27 mouse cellular contexts compared by ENCODE assay signal in genomic region chr6:92849208-92849607, GRCm38 (mm10). TPM values are rescaled to one million over a fixed set of nuclear protein-coding genes. Genes with fewer than 3 reads are reported as not detected.
DNase-seq lines count a peak whose midpoint lies in the region; ATAC-seq and TF ChIP-seq lines count a peak whose summit lies in the region.
"Had no signal": no experiment of that assay in that cellular context is flagged by ENCODE, and none has a peak within 500 bp of the region (broad histone marks: within the 10 kb centered on the region; RNA-seq: fewer than 3 reads in every experiment).

No protein-coding gene starts in this region.

- TF ChIP-seq POLR2A in testis, adult 2 months (IDR thresholded peaks at IDR 0.05; ENCODE audit: control insufficient read depth, low read depth, low read length) = no peak

- no peak overlapping the region for H3K4me3 ChIP-seq in hindbrain, postnatal 0 days (ENCODE audit: low read length)
- H3K4me3 ChIP-seq in hindbrain, embryonic 10.5 days = no peak overlapping the region
- no peak overlapping the region for H3K4me3 ChIP-seq in testis, adult 2 months (ENCODE audit: control insufficient read depth, low read depth, low read length)
- H3K4me3 ChIP-seq: embryonic facial prominence, embryonic 10.5 days; forebrain, embryonic 15.5 days; hindbrain, embryonic 12.5 days; midbrain, embryonic 13.5 days; neural tube, embryonic 12.5 days had no signal

- H3K36me3 ChIP-seq in hindbrain, postnatal 0 days (ENCODE audit: insufficient read depth, low read length) = no peaks in the 10 kb centered on the region
- no peaks in the 10 kb centered on the region for H3K36me3 ChIP-seq in hindbrain, embryonic 10.5 days
- H3K36me3 ChIP-seq in testis, adult 2 months (ENCODE audit: control insufficient read depth, insufficient read depth, low read length) = no peaks in the 10 kb centered on the region
- H3K36me3 ChIP-seq: forebrain, embryonic 15.5 days; hindbrain, embryonic 12.5 days; midbrain, embryonic 13.5 days; neural tube, embryonic 12.5 days had no signal

- no peaks in the 10 kb centered on the region for H3K9me3 ChIP-seq in hindbrain, postnatal 0 days (ENCODE audit: low read length)
- H3K9me3 ChIP-seq in hindbrain, embryonic 10.5 days = no peaks in the 10 kb centered on the region
- H3K9me3 ChIP-seq: embryonic facial prominence, embryonic 10.5 days; forebrain, embryonic 15.5 days; hindbrain, embryonic 12.5 days; midbrain, embryonic 13.5 days; neural tube, embryonic 12.5 days had no signal

- peak; percentile 92 for DNase-seq in heart, adult 11 months
- DNase-seq in heart, adult 9 months (ENCODE audit: low spot score in 2 of 2) = no peak
- peak; percentile 36 for DNase-seq in hindbrain, postnatal 0 days (ENCODE audit: low spot score)
- no peak for DNase-seq in hindbrain, embryonic 10.5 days (ENCODE audit: low spot score)
- DNase-seq in testis, postnatal 14 days (ENCODE audit: low spot score) = no peak
- no peak for DNase-seq in adrenal gland, postnatal 10 days
- DNase-seq: adrenal gland, postnatal 36 days; cerebellum, adult 9-11 months; kidney, adult 11 months; right cerebral cortex, postnatal 14 days; spleen, adult 18-20 months; thymus, adult 2 months; thymus, postnatal 4 days had no signal

- 64% methylated on average over 9 of the region's 9 CpGs for WGBS in hindbrain, postnatal 0 days
- WGBS in hindbrain, embryonic 10.5 days = 93% methylated on average over 9 of the region's 9 CpGs

- no peak overlapping the region for H3K4me2 ChIP-seq in hindbrain, postnatal 0 days (ENCODE audit: low read depth, low read length)
- H3K4me2 ChIP-seq: forebrain, embryonic 15.5 days; hindbrain, embryonic 12.5 days; midbrain, embryonic 13.5 days; neural tube, embryonic 12.5 days had no signal

- peak; percentile 56; the same call in 1 of the 2 replicates for ATAC-seq in hindbrain, postnatal 0 days
- no peak for ATAC-seq in monocyte, adult 5-6 weeks (replicated peaks; ENCODE audit: insufficient number of reproducible peaks, low FRiP score, low TSS enrichment, poor library complexity, severe bottlenecking)
- ATAC-seq: forebrain, embryonic 15.5 days; midbrain, embryonic 13.5 days had no signal

- no peak overlapping the region for H3K27ac ChIP-seq in hindbrain, postnatal 0 days
- H3K27ac ChIP-seq in hindbrain, embryonic 10.5 days = no peak overlapping the region
- peak overlapping the region; percentile 54; the same call in 1 of the 2 replicates for H3K27ac ChIP-seq in testis, adult 2 months (ENCODE audit: control insufficient read depth, insufficient read depth, low read depth, low read length)
- H3K27ac ChIP-seq: embryonic facial prominence, embryonic 10.5 days; hindbrain, embryonic 12.5 days; kidney, postnatal 0 days; midbrain, embryonic 13.5 days; neural tube, embryonic 12.5 days had no signal

- H3K9ac ChIP-seq in hindbrain, postnatal 0 days (replicated peaks; ENCODE audit: low read length) = no peak overlapping the region
- H3K9ac ChIP-seq: forebrain, embryonic 15.5 days; hindbrain, embryonic 12.5 days; midbrain, embryonic 13.5 days; neural tube, embryonic 12.5 days had no signal

- peaks cover 5% of the 10 kb centered on the region; the same call in 1 of the 2 replicates for H3K4me1 ChIP-seq in hindbrain, postnatal 0 days (ENCODE audit: insufficient read depth, low read length)
- peaks cover 8% of the 10 kb centered on the region for H3K4me1 ChIP-seq in hindbrain, embryonic 10.5 days (replicated peaks)
- peaks cover 2% of the 10 kb centered on the region; the same call in 1 of the 2 replicates for H3K4me1 ChIP-seq in testis, adult 2 months (ENCODE audit: control insufficient read depth, insufficient read depth, low read length)
- H3K4me1 ChIP-seq: neural tube, embryonic 12.5 days had no signal

- peak; percentile 42 for TF ChIP-seq CTCF in hindbrain, postnatal 0 days (IDR thresholded peaks at IDR 0.05; ENCODE audit: low read depth)
- TF ChIP-seq CTCF in testis, adult 2 months (IDR thresholded peaks at IDR 0.05; ENCODE audit: control insufficient read depth, insufficient read depth, insufficient replicate concordance, low read depth, low read length) = no peak

- H3K27me3 ChIP-seq in hindbrain, postnatal 0 days (ENCODE audit: insufficient read depth, low read length) = no peaks in the 10 kb centered on the region
- H3K27me3 ChIP-seq in hindbrain, embryonic 10.5 days (ENCODE audit: insufficient read depth, poor library complexity, severe bottlenecking) = no peaks in the 10 kb centered on the region
- no peaks in the 10 kb centered on the region for H3K27me3 ChIP-seq in testis, adult 2 months (ENCODE audit: control insufficient read depth, insufficient read depth, low read length)
- H3K27me3 ChIP-seq: forebrain, embryonic 15.5 days; midbrain, embryonic 13.5 days; neural tube, embryonic 12.5 days had no signal

RNA-seq across cellular contexts. Expression of gene Gm15737, which starts 19.9 kb away (rescaled TPM):
- total RNA-seq in hindbrain, postnatal 0 days (2014; rRNA removed) = not detected in 2 replicates
- not detected in 2 replicates for polyA plus RNA-seq in hindbrain, postnatal 0 days (2015; fragmentation: Nextera tagmentation; extraction: Ambion mirVana)
- 0.03 TPM in 1 of 2 replicates, not detected in the other for polyA plus RNA-seq in hindbrain, embryonic 10.5 days (2016; fragmentation: Nextera tagmentation; extraction: Ambion mirVana)
- not detected in 2 replicates for polyA plus RNA-seq in testis, adult 2 months (2012; rRNA removed)
- not detected in 3 replicates for total RNA-seq in monocyte, adult 5-6 weeks (2017)
- not detected for total RNA-seq in adrenal gland, postnatal 10 days (2021)
- total RNA-seq: adrenal gland, postnatal 36 days; layer of hippocampus, postnatal 14 days; liver, adult 2 months; megakaryocyte, adult 5-6 weeks had no signal
- polyA plus RNA-seq: cortical plate, adult 2 months; embryonic facial prominence, embryonic 10.5 days; forebrain, embryonic 15.5 days; hindbrain, embryonic 12.5 days; liver, adult 2 months; liver, embryonic 16.5 days; midbrain, embryonic 13.5 days; neural tube, embryonic 12.5 days; thymus, adult 2 months had no signal

RNA-seq across cellular contexts. Expression of gene A730049H05Rik, which starts 32.9 kb away (rescaled TPM):
- 0.65 and 0.68 TPM in 2 replicates for total RNA-seq in hindbrain, postnatal 0 days (2014; rRNA removed)
- polyA plus RNA-seq in hindbrain, postnatal 0 days (2015; fragmentation: Nextera tagmentation; extraction: Ambion mirVana) = 1.2 and 1.7 TPM in 2 replicates
- 0.30 and 0.90 TPM in 2 replicates for polyA plus RNA-seq in hindbrain, embryonic 10.5 days (2016; fragmentation: Nextera tagmentation; extraction: Ambion mirVana)
- polyA plus RNA-seq in testis, adult 2 months (2012; rRNA removed) = 0.08 TPM in 1 of 2 replicates, not detected in the other
- total RNA-seq in monocyte, adult 5-6 weeks (2017) = not detected in 3 replicates
- 1 to 10 TPM in 1 of 2 experiments, under 1 TPM in 1; 0.45 to 1.1 TPM for total RNA-seq in adrenal gland, postnatal 10 days (2021)
- total RNA-seq: liver, adult 2 months; megakaryocyte, adult 5-6 weeks had no signal
- polyA plus RNA-seq: large intestine, adult 2 months; liver, adult 2 months; liver, embryonic 16.5 days; neural tube, embryonic 12.5 days had no signal

Comparison
In these comparisons a context has a peak if more than half of its experiments do, and no peak if none do; other contexts are left out.
1. DNase-seq: peak in heart, adult 11 months (single experiment) and hindbrain, postnatal 0 days (single experiment); none in heart, adult 9 months (0 of 2), hindbrain, embryonic 10.5 days (single experiment), testis, postnatal 14 days (single experiment) and adrenal gland, postnatal 10 days (single experiment).